Mouse (Mus musculus) neural tube, embryonic 15.5 days (tissue): ENCODE measurements around the gene Morn1. TPM values are rescaled to one million over a fixed set of nuclear protein-coding genes. Genes with fewer than 3 reads are reported as not detected.
A peak's percentile ranks its signal among the peaks of the same experiment; 100 is the strongest.

Experiments used
- ATAC-seq: fragments of 200-750 bp; cut with Nextera tagmentation; 2 replicates; pipeline ENCODE4 v1.8.0; 2017; ENCODE audit warnings: mild to moderate bottlenecking, moderate TSS enrichment, moderate library complexity; ENCODE audit not compliant: low FRiP score
- H3K27ac ChIP-seq: fragments of 300-500 bp; sonication (generic); replicated peaks from 2 replicates; pipeline ENCODE4 v1.5.1; 2015; ENCODE audit warnings: mild to moderate bottlenecking, inconsistent platforms
- H3K27me3 ChIP-seq: fragments of 300-500 bp; sonication (generic); replicated peaks from 2 replicates; pipeline ENCODE4 v1.6.1; 2015; ENCODE audit warnings: inconsistent platforms
- H3K36me3 ChIP-seq: fragments of 300-500 bp; sonication (generic); 2 replicates; pipeline ENCODE4 v1.6.1; 2015; ENCODE audit warnings: inconsistent platforms
- H3K4me1 ChIP-seq: fragments of 300-500 bp; sonication (generic); 2 replicates; pipeline ENCODE4 v1.6.1; 2015; ENCODE audit warnings: inconsistent platforms
- H3K4me2 ChIP-seq: fragments of 300-500 bp; sonication (generic); 2 replicates; pipeline ENCODE4 v1.6.1; 2015; ENCODE audit warnings: inconsistent platforms, mild to moderate bottlenecking, moderate library complexity
- H3K4me3 ChIP-seq: fragments of 300-500 bp; sonication (generic); replicated peaks from 2 replicates; pipeline ENCODE4 v1.5.1; 2015; ENCODE audit warnings: mild to moderate bottlenecking, inconsistent platforms
- H3K9ac ChIP-seq: fragments of 300-500 bp; sonication (generic); replicated peaks from 2 replicates; pipeline ENCODE4 v1.6.1; 2015; ENCODE audit warnings: mild to moderate bottlenecking, inconsistent platforms
- H3K9me3 ChIP-seq: fragments of 300-500 bp; sonication (generic); replicated peaks from 2 replicates; pipeline ENCODE4 v1.6.1; 2016; ENCODE audit warnings: inconsistent platforms
- WGBS: fragments of 180-500 bp; shearing (Covaris S2); methylation state at CpG from one replicate; pipeline ENCODE4 v1.1.7; 2015; ENCODE audit warnings: mixed read lengths; 5-methylcytosine and 5-hydroxymethylcytosine counted together
- polyA plus RNA-seq: library from polyadenylated mRNA; unstranded; fragments of >200 nt; fragmentation: Nextera tagmentation; extraction: Ambion mirVana; gene quantifications from 2 replicates; pipeline ENCODE4 v1.2.1, GENCODE M21; 2015

Gene Morn1
- 6.4 and 6.7 TPM in 2 replicates for polyA plus RNA-seq

- ATAC-seq = peak; percentile 98
- Histone ChIP-seq H3K4me3 (peak within 1 kb of the TSS; percentile 97), H3K4me2 (peak within 1 kb of the TSS; percentile 98), H3K36me3 (peaks cover 35% of the 10 kb centered on the region), H3K9me3 (no peaks in the 10 kb centered on the region), H3K27me3 (no peaks in the 10 kb centered on the region), H3K4me1 (peaks cover 39% of the 10 kb centered on the region), H3K27ac (peak within 1 kb of the TSS; percentile 93), H3K9ac (peak within 1 kb of the TSS; percentile 91)
- under 1% methylated on average over 75 of the region's 85 CpGs for WGBS
These were observed at the start of gene Morn1, which contains the start of gene Rer1 for GRCm38 (mm10) chr4:155086108-155087024. Gene Morn1 (plus strand): TSS chr4:155086577. Gene Rer1 (minus strand): TSS chr4:155086382.

- Histone ChIP-seq H3K9me3 (no peaks in the 10 kb centered on the region), H3K4me3 (peak overlapping the region; percentile 7), H3K36me3 (no peaks in the 10 kb centered on the region), H3K4me1 (peaks cover 43% of the 10 kb centered on the region), H3K4me2 (peak overlapping the region; percentile 89), H3K27ac (no peak overlapping the region), H3K9ac (peak overlapping the region; percentile 28; the same call in 1 of the 2 replicates), H3K27me3 (peaks cover 38% of the 10 kb centered on the region)
- 9% methylated on average over 9 of the region's 9 CpGs for WGBS
- ATAC-seq = no peak
These were observed 46.2 kb upstream of the Morn1 start for GRCm38 (mm10) chr4:155040197-155040596.

GRCm38 (mm10) chr4:155040696-155041095 is 45.7 kb upstream of the Morn1 start:
- peaks cover 43% of the 10 kb centered on the region for H3K4me1 ChIP-seq
- peaks cover 39% of the 10 kb centered on the region for H3K27me3 ChIP-seq
- H3K9ac ChIP-seq = 0 out of 2 replicates have a peak overlapping the region, but pooled peaks have one; percentile 28
- ATAC-seq = no peak
- 51% methylated on average over 6 of the region's 6 CpGs for WGBS
- H3K4me2 ChIP-seq = peak overlapping the region; percentile 89
- no peak overlapping the region for H3K27ac ChIP-seq
- H3K9me3 ChIP-seq = no peaks in the 10 kb centered on the region
- H3K4me3 ChIP-seq = peak overlapping the region; percentile 7
- no peaks in the 10 kb centered on the region for H3K36me3 ChIP-seq

- Histone ChIP-seq H3K9me3 (no peaks in the 10 kb centered on the region), H3K4me2 (peak overlapping the region; percentile 89), H3K9ac (peak overlapping the region; percentile 60), H3K4me3 (peak overlapping the region; percentile 52), H3K4me1 (peaks cover 43% of the 10 kb centered on the region), H3K36me3 (no peaks in the 10 kb centered on the region), H3K27ac (peak overlapping the region; percentile 45), H3K27me3 (peaks cover 33% of the 10 kb centered on the region)
- under 1% methylated on average over 62 of the region's 65 CpGs for WGBS
- peak; percentile 72 for ATAC-seq
These were observed 43.6 kb upstream of the Morn1 start for GRCm38 (mm10) chr4:155042606-155043288.

GRCm38 (mm10) chr4:155043289-155043625 is 43.1 kb upstream of the Morn1 start:
- peaks cover 43% of the 10 kb centered on the region for H3K4me1 ChIP-seq
- ATAC-seq = no peak; the same call in 1 of the 2 replicates
- peak overlapping the region; percentile 60 for H3K9ac ChIP-seq
- H3K4me3 ChIP-seq = peak overlapping the region; percentile 52
- H3K36me3 ChIP-seq = no peaks in the 10 kb centered on the region
- peaks cover 33% of the 10 kb centered on the region for H3K27me3 ChIP-seq
- WGBS = 2% methylated on average over 25 of the region's 25 CpGs
- H3K27ac ChIP-seq = peak overlapping the region; percentile 45
- no peaks in the 10 kb centered on the region for H3K9me3 ChIP-seq
- H3K4me2 ChIP-seq = peak overlapping the region; percentile 89

- no peak overlapping the region for H3K4me2 ChIP-seq
- H3K4me3 ChIP-seq = no peak overlapping the region
- WGBS = 89% methylated on average over 14 of the region's 14 CpGs
- H3K9ac ChIP-seq = no peak overlapping the region
- no peak for ATAC-seq
- no peak overlapping the region for H3K27ac ChIP-seq
- no peaks in the 10 kb centered on the region for H3K36me3 ChIP-seq
- no peaks in the 10 kb centered on the region for H3K9me3 ChIP-seq
- H3K27me3 ChIP-seq = peaks cover 36% of the 10 kb centered on the region
- H3K4me1 ChIP-seq = peaks cover 22% of the 10 kb centered on the region
These were observed 39.7 kb upstream of the Morn1 start for GRCm38 (mm10) chr4:155046636-155047035.

- Histone ChIP-seq H3K27me3 (peaks cover 5% of the 10 kb centered on the region), H3K9me3 (no peaks in the 10 kb centered on the region), H3K9ac (no peak overlapping the region), H3K4me1 (no peaks in the 10 kb centered on the region), H3K36me3 (no peaks in the 10 kb centered on the region), H3K27ac (no peak overlapping the region), H3K4me2 (no peak overlapping the region), H3K4me3 (no peak overlapping the region)
- no peak for ATAC-seq
- 82% methylated on average over 7 of the region's 7 CpGs for WGBS
These were observed 36.3 kb upstream of the Morn1 start for GRCm38 (mm10) chr4:155050116-155050515.

- H3K9me3 ChIP-seq = no peaks in the 10 kb centered on the region
- no peak within 1 kb of the TSS for H3K4me2 ChIP-seq
- H3K9ac ChIP-seq = no peak within 1 kb of the TSS
- no peak within 1 kb of the TSS for H3K4me3 ChIP-seq
- 62% methylated on average over 10 of the region's 10 CpGs for WGBS
- no peak for ATAC-seq
- no peaks in the 10 kb centered on the region for H3K27me3 ChIP-seq
- no peak within 1 kb of the TSS for H3K27ac ChIP-seq
- H3K4me1 ChIP-seq = peaks cover 17% of the 10 kb centered on the region
- no peaks in the 10 kb centered on the region for H3K36me3 ChIP-seq
These were observed 29.7 kb upstream of the Morn1 start, which contains the start of gene Plch2 for GRCm38 (mm10) chr4:155056724-155057123. Gene Plch2 (minus strand): TSS chr4:155056784.

- no peaks in the 10 kb centered on the region for H3K36me3 ChIP-seq
- H3K4me1 ChIP-seq = peaks cover 19% of the 10 kb centered on the region
- H3K9me3 ChIP-seq = no peaks in the 10 kb centered on the region
- no peak overlapping the region for H3K9ac ChIP-seq
- no peak overlapping the region for H3K4me2 ChIP-seq
- H3K4me3 ChIP-seq = no peak overlapping the region
- no peak overlapping the region for H3K27ac ChIP-seq
- no peak for ATAC-seq
- H3K27me3 ChIP-seq = no peaks in the 10 kb centered on the region
- 39% methylated on average over 10 of the region's 10 CpGs for WGBS
These were observed 28.1 kb upstream of the Morn1 start for GRCm38 (mm10) chr4:155058325-155058724.

- ATAC-seq = no peak
- no peak overlapping the region for H3K4me3 ChIP-seq
- 42% methylated on average over 3 of the region's 3 CpGs for WGBS
- no peak overlapping the region for H3K4me2 ChIP-seq
- peaks cover 34% of the 10 kb centered on the region for H3K4me1 ChIP-seq
- H3K27ac ChIP-seq = no peak overlapping the region
- peaks cover 8% of the 10 kb centered on the region for H3K36me3 ChIP-seq
- no peak overlapping the region for H3K9ac ChIP-seq
- no peaks in the 10 kb centered on the region for H3K9me3 ChIP-seq
- no peaks in the 10 kb centered on the region for H3K27me3 ChIP-seq
These were observed 22.5 kb upstream of the Morn1 start for GRCm38 (mm10) chr4:155063895-155064294.

- H3K27ac ChIP-seq = no peak overlapping the region
- H3K9me3 ChIP-seq = no peaks in the 10 kb centered on the region
- WGBS = 76% methylated on average over 2 of the region's 2 CpGs
- peaks cover 12% of the 10 kb centered on the region for H3K36me3 ChIP-seq
- peaks cover 34% of the 10 kb centered on the region for H3K4me1 ChIP-seq
- ATAC-seq = no peak
- H3K4me3 ChIP-seq = no peak overlapping the region
- no peaks in the 10 kb centered on the region for H3K27me3 ChIP-seq
- no peak overlapping the region for H3K4me2 ChIP-seq
- H3K9ac ChIP-seq = no peak overlapping the region
These were observed 21.9 kb upstream of the Morn1 start for GRCm38 (mm10) chr4:155064474-155064873.
